8 mouse cellular contexts compared by ENCODE assay signal in the genomic region with DNA sequence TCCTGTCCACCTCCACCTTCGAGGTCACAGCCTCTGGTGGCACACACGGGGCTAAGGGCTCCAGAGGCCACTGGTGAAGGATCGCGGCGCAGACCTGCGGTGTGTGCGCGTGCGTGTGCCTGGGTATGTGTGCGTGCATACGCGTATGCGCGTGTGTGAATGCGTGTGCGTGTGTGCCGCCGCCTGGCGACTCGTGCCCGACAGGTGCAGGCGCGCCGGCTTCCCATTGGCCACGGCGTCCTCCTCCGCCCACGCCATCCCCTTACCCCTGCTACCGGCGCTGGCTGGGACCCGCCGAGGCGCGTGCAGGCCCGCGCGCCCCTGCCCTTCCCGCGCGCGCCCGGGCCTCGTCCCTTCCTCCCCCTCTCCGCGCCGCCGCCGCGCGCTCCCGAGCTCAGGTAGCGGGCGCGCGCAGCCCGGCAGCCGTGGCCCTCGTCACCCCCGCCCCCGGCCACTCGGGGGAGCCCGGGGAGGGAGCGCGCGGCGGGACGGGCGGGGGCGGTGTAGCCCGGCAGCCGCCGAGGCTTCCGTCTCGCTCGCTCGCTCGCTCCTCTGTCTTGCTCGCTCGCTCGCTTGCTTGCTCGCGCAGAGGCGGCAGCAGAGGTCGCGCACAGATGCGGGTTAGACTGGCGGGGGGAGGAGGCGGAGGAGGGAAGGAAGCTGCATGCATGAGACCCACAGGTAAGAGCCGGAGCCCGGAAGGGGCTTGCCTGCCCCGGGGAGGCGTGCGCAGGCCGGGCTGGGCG. TPM values are rescaled to one million over a fixed set of nuclear protein-coding genes. Genes with fewer than 3 reads are reported as not detected.
DNase-seq lines count a peak whose midpoint lies in the region; ATAC-seq and TF ChIP-seq lines count a peak whose summit lies in the region.

A gene (plus strand): TSS at position 145 of the 746 bp plus-strand sequence.

- H3K27ac ChIP-seq in cerebellum, adult 2 months (ENCODE audit: insufficient read depth, low read length), result peak within 1 kb of the TSS; percentile 49
- H3K27ac ChIP-seq in intestine, embryonic 14.5 days (ENCODE audit: low read depth), result peak within 1 kb of the TSS; percentile 58

- peak within 1 kb of the TSS; percentile 46 for H3K9ac ChIP-seq in intestine, embryonic 14.5 days (ENCODE audit: low read length)

- H3K36me3 ChIP-seq in intestine, embryonic 14.5 days (ENCODE audit: control insufficient read depth, insufficient read depth, low read length), result no peaks in the 10 kb centered on the region

- ATAC-seq in frontal cortex, adult (ENCODE audit: low TSS enrichment), result peak; percentile 80
- peak; percentile 85 for ATAC-seq in intestine, embryonic 14.5 days (replicated peaks; ENCODE audit: low FRiP score, low TSS enrichment, low read depth)
- ATAC-seq in megakaryocyte progenitor cell, adult 5-6 weeks (replicated peaks; ENCODE audit: poor library complexity), result peak; percentile 73

- H3K4me3 ChIP-seq in cerebellum, adult 2 months (replicated peaks; ENCODE audit: insufficient read depth, low read depth, low read length), result peak within 1 kb of the TSS; percentile 87
- H3K4me3 ChIP-seq in intestine, embryonic 14.5 days (ENCODE audit: low read depth, low read length), result peak within 1 kb of the TSS; percentile 62

- no peak; the same call in 1 of the 2 replicates for TF ChIP-seq CTCF in cerebellum, adult 2 months (IDR thresholded peaks at IDR 0.05; ENCODE audit: borderline replicate concordance, insufficient read depth, low read depth, low read length)

- no peaks in the 10 kb centered on the region for H3K9me3 ChIP-seq in intestine, embryonic 14.5 days (ENCODE audit: control insufficient read depth, low read length)

- TF ChIP-seq POLR2A in cerebellum, adult 2 months (IDR thresholded peaks at IDR 0.05; ENCODE audit: borderline replicate concordance, insufficient read depth, low read length), result peak; percentile 67

- H3K27me3 ChIP-seq in cerebellum, adult 2 months (ENCODE audit: control insufficient read depth, insufficient read depth, low read length), result no peaks in the 10 kb centered on the region
- peaks cover 7% of the 10 kb centered on the region for H3K27me3 ChIP-seq in intestine, embryonic 14.5 days (replicated peaks; ENCODE audit: control insufficient read depth, insufficient read depth, low read length)

- H3K4me1 ChIP-seq in cerebellum, adult 2 months (ENCODE audit: control insufficient read depth, insufficient read depth, low read length), result no peaks in the 10 kb centered on the region
- H3K4me1 ChIP-seq in intestine, embryonic 14.5 days (replicated peaks; ENCODE audit: control insufficient read depth, insufficient read depth, low read length), result peaks cover 9% of the 10 kb centered on the region

- peak within 1 kb of the TSS; percentile 71 for H3K4me2 ChIP-seq in intestine, embryonic 14.5 days (ENCODE audit: low read length)

- DNase-seq in R1 (ENCODE audit: low read depth, low spot score), result peak; percentile 87
- DNase-seq in cerebellum, adult 2 months, result peak; percentile 89 to 90
- peak; percentile 85 for DNase-seq in intestine, embryonic 14.5 days (ENCODE audit: low spot score)
- peak; percentile 88 to 96 for DNase-seq in left cerebral cortex, postnatal 14 days (ENCODE audit: low spot score in 2 of 2)
- peak; percentile 90 for DNase-seq in right cerebral cortex, postnatal 25 days
- no peak for DNase-seq in c-Kit-positive CD71-positive TER-119-positive erythroid progenitor cells, embryonic 14.5 days (ENCODE audit: low spot score)

- intact Hi-C loops in left cerebral cortex, postnatal 14 days (cut with DNase I), result loop anchor here (5.0 to 10.0 kb wide), 2 partner anchors 198 to 199 kb away; a partner anchor contains a TSS

- under 1% methylated on average over 86 of the region's 95 CpGs for WGBS in cerebellum, adult 2 months
- under 1% methylated on average over 88 of the region's 95 CpGs for WGBS in intestine, embryonic 14.5 days

RNA-seq across cellular contexts. Expression of the gene that starts here (rescaled TPM):
- 96.0 and 97.7 TPM in 2 replicates for polyA plus RNA-seq in cerebellum, adult 2 months (2012; rRNA removed)
- 24.5 and 26.9 TPM in 2 replicates for polyA plus RNA-seq in intestine, embryonic 14.5 days (2014; fragmentation: Nextera tagmentation; extraction: Ambion mirVana)
- 100 to 1,000 TPM in 1 of 2 experiments, 10 to 100 TPM in 1; 99.5 to 102 TPM for total RNA-seq in left cerebral cortex, postnatal 14 days (2021)
- total RNA-seq in megakaryocyte progenitor cell, adult 5-6 weeks (2015), result not detected in 2 replicates
- not detected in 2 replicates for total RNA-seq in megakaryocyte progenitor cell, adult 5-6 weeks (2017)

Comparison
In these comparisons a context has a peak if more than half of its experiments do, and no peak if none do; other contexts are left out.
1. RNA of the gene that starts here (total RNA-seq): 99.5 to 102 TPM in left cerebral cortex, postnatal 14 days; not detected in megakaryocyte progenitor cell, adult 5-6 weeks; every median in the first group is over 100 times any median in the second.
2. Peak in ATAC-seq in megakaryocyte progenitor cell, adult 5-6 weeks; RNA of the gene not detected or under 1 TPM.
3. Peak in every context shown above with its lines, with median percentiles within 50 percentile points of each other: ATAC-seq.